Mouse (Mus musculus) liver, embryonic 14.5 days (tissue): Measurements from ENCODE around the gene Erg.

Experiments
- CTCF ChIP-seq: IDR thresholded peaks from 2 replicates; pipeline ENCODE4 v1.5.1; 2016; ENCODE audit warnings: antibody characterized with exemption, low read depth, control low read depth
- EP300 ChIP-seq: IDR thresholded peaks from 2 replicates; pipeline ENCODE4 v1.6.1; 2016; ENCODE audit warnings: antibody characterized with exemption, low read depth

GRCm38 (mm10) chr16:95460336-95460735 lies 126.1 kb downstream of the Erg start:
- TF ChIP-seq CTCF (no peak), EP300 (no peak)
